Mouse (Mus musculus): ENCODE results near the gene Rab19.

DNA sequence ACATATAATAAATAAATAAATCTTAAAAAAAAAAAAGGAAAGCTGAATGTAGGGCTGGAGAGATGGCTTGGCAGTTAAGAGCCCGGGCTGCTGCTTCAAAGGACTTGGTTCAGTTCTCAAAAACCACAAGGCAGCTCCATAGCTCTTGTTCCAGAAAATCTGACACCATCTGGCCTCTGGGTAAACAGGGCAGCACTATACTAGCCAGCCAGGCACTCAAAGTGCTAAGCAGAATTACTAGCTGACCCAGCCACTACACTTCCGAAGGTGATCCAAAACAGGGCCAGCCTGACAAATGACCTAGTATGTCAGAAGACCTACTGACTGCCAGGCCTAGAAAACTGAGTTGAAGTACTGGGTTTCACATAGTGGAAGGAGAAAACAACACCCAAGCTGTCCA, 22.2 kb downstream of the Rab19 start:
- TF ChIP-seq TAL1 (IDR thresholded peaks at IDR 0.05; ENCODE audit: low read length) (no peak), GATA1 (IDR thresholded peaks at IDR 0.05; ENCODE audit: low read length) (no peak)

Data from erythroblast, embryonic 14.5 days (primary cell).